Mouse (Mus musculus) 3T3-L1 (cell line): ENCODE data around the gene Zdhhc1.

Experiments
- DNase-seq: peaks from one replicate; pipeline ENCODE4 v3.0.0-alpha.2; 2015; ENCODE audit warnings: low read depth, low spot score

Zdhhc1 gene

DNA sequence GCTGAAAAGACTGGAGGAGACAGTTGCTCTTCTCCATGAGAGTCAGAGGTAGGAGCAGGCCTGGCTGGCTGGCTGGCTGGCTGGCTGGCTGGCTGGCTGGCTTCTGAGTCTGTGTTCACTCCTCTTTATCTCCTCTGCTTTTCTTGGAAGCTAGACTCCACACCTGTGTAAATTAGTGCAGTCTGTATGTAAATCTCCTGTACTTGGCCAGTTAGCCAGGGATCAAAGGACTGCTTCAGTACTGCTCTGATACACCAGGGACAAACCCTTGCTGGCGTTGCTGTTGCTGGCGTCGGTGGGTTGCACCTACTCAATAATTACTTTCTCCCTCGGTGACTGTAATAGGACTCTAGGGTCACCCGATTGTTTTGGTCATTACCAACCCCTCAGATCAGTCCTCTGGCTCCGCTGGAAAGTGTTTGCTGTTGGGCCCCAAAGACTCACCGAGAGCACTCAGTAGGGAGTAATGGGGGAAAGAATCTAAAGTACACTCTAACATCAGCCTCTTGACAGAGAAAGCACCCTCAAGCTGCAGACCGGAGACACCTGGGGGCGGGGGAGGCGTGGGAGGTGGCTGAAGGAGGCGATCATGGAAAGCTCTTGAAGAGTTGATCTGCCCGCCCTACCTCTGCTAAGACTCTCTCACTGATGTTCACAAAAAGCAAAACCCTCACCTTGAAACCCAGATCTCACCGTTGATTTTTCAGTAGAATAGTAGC, 35.5 kb downstream of the Zdhhc1 start:
- DNase-seq: no peak

DNA sequence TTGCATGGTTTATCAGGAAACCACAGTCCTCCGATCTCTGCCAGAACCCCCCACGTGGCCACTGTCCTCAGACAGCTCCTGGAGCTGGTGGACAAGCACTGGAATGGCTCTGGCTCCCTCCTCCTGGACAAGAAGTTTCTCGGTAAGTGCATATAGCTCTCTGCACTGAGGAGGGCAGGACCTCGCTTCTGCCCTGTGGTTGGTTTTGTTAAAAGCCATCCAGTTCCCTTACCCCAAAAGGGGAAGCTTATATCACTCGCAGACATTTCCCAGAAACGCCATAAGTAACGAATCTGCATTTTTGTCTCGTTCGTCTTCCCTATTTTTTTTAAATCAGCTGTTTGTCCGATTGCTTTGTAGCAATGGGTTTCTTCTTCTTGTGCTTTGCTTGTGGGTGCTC, 41.5 kb downstream of the Zdhhc1 start:
- DNase-seq: no peak

DNA sequence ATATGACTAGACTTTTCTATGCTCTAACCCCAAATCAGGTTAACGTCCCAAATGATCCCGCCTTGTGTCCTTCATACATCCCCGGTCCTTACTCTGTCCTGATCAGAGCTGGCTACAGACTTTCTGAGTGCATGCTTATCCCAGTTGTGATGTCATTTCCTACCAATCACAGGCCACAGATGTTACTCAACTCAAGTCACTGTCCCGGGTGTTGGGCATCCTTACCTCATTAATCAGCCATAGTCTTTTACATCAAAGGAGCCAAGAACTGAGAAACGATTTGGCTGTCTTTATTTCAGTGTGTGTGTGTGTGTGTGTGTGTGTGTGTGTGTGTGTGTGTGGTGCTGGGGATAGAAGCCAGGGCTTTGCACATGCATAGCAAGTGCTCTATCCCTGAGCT, 42.6 kb downstream of the Zdhhc1 start:
- no peak for DNase-seq

DNA sequence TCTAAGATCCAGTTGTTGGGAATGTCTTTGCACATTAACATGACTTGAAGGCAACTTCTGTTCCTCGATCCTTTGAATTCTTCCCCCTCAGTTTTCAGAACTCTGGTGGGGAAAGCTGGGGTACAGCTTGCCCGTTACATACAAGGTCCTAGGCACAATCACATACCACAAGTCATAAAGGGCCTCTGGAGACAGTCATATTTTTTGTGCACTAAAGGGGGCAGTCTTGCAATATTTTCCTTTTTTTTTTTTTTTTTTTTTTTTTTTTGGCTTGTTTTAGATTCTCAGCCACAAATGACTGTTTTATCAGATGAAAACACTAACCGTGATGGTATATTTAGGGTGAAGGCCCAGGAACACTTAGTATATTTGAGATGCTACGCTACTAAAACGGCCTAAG, 43.4 kb downstream of the Zdhhc1 start:
- DNase-seq: peak; percentile 63

DNA sequence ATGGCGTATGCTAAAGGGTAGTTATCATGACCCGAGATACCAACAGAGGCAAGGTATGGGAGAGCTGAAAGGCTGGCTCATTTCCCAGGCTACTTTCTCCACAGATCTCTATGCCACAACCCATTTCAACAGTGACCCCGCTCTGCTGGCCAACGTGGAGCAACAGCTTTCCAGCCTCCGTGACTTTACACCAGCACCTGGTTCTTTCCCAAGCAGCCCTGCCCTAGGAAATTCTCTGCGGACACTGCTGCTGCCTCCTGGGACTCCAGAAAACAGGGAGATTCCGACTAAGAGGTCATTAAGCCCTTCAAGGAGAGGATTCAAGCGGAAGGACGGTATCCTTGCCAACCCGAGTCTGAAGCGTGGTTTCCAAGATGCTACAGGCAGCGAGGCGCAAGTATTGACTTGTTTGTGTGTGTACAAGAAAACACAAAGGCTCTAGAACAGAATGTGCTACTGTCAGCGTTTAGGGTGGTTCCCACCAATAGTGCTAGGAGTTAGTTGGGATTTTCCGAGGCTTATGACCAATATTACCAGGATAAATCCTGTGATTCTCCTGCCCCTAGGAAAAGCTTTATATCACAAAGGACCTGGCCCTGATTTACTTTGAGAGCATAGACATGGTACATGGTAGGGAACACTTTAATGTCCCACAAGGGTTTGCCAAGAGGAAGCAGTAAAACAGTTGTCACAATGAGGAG, 44.6 kb downstream of the Zdhhc1 start:
- DNase-seq: no peak

DNA sequence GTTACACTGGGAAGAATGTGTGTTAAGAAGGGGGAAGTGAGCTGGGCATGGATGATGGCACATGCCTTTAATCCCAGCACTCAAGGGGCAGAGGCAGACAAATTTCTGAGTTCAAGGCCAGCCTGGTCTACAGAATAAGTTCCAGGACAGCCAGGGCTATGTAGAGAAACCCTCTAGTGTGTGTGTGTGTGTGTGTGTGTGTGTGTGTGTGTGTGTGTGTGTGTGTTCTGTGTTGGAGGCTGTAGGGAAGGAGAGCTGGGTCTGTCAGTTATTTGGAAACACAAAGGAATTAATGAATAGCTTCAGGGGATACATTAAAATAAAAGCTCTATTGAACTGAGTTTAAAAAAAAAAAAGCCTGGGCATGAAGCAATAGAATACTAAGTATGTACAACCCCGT, 45.7 kb downstream of the Zdhhc1 start:
- DNase-seq: no peak

DNA sequence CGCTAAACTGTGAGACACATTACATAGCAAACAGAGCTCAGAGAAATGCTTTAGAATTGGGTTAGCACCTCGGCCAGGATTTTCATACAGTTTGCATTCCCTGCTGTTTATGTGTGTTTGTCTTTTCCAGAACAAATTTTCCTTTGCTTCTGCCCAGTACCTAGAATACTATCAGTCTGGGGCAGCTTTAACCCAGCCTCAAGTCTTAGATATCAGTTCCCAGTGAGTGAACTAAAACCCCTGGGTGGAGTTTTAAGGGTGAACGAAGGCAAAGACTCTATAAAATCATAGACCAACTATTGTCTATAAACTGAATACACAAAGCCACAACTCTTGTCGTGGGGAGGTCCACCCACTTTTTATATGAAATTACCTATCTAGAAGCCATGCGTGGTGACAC, 48.1 kb downstream of the Zdhhc1 start:
- no peak for DNase-seq

DNA sequence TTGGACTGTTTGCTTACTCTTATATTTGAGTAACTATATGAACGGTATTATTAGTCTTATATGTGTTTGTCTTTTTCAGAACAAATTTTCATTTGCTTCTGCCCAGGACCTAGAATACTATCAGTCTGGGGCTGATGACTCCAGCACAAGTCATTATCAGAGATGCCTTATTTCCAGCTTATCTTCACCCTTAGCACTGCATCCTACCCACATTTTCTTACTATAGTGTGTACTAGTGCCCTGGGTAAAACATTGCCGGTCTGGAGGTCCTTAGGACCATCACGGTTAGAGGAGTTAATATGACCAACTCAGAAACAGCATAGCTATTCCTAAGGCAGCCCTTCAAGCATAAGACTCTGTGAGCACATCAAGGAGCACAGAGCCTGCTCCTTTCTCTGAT, 48.5 kb downstream of the Zdhhc1 start:
- no peak for DNase-seq

DNA sequence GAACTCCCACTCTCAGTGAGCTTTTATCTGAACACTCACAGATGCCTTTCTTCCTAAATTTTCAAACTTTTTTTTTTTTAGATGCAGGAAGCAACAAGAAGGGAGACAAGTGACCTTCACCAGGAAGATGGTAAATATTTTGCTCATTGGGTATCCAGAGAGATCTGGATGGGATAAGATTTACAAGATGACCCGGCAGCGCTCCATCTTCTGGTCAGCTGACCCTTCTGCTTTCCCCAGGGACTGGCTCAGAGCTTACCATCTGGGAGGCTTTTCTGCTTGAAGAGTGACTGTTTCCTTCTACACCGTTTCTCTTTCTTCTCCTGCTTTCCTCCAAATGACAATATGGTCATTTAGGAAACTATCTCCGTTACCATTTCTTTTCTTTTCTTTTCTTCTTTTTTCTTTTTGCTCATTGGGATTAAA, 50.6 kb downstream of the Zdhhc1 start:
- no peak for DNase-seq

DNA sequence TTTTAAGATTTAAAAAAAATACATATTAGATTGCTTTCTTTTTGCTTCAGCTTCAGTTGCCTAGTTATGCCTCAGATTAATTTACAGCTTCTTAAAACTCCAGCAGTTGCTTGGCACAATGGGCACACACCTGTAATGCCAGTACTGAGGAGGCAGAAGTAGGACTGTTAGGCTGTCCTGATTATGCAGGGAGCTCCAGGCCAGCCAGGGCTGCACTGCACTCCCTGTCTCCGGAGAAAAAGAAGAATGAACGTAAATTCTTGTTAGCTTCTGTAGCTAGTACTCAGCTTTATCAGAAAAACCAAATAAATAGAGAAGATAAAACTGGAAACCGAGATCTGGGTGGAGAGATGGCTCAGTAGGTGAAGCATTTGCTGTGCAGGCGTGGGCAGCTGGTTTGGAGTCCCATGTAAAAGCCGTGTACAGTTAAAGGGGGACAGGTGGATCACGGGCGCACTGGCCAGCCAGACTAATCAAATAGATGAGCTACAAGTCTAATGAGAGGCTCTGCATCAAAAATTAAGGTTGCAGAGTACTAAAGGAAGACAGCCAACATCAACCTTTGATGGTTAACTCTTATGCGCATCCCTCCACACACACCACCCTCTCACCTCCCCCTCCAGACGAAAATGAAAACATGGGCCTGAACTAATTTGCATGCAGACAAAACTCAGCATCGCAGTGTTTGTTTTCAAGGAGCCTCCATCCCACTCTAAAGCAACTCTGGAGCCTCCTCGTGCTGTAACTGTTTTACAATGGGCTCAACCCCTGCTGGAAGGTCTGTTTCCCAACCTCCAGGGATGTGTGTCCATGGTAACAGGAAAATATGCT, 51.2 kb downstream of the Zdhhc1 start:
- DNase-seq: no peak

DNA sequence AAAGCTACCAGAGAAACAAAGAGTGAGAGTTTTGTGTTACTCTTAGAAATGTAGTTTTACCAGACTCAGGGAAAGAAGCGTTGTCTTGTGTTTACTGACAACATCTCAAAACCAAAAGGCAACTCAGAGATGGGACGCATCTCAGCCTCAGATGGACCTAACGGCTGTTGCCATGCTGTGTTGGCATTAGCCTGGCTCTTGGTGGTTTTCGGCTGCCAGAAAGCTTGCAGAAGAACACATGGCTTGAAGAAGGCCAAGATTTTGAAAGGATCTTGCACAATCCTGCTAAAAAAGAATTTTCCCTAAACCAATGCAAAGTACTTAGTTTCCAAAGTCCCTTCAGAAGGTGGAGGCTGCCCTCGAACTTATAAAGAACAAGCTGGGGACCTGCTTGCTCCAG, 54.0 kb downstream of the Zdhhc1 start:
- no peak for DNase-seq

DNA sequence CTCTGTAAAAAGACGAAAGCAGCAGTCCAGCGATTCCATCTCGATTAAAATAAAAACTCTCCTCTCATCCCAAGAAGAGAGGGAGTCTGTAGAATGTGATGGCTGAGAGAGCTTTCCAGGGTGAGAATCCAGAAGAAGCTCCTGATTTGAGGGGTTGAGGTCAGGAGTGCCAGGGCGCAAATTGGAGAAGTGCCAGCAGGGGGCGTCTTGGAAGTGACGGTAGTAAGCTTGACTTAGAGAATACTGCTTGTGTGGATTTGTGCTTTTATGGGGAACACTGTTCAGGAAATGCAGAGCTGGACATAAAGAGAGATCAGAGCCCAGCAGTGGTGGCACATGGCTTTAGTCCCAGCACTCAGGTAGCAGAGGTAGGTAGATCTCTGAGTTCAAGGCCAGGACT, 55.3 kb downstream of the Zdhhc1 start:
- DNase-seq: peak; percentile 44

DNA sequence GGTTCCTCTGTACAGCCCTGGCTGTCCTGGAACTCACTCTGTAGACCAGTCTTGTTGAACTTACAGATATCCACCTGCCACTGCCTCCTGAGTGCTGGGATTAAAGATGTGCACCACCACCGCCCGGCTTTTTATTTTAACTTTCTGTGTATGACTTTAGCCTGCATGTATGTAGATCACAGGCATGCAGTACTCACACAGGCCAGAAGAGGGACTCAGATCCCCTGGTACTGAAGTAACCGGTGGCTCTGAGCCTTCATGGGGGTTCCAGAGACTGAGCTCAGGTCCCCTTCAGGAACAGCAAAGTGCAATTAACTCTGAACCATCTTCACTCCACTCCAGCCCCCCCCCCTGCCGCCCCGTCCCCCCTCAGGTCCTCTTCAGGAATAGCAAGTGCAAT, 57.8 kb downstream of the Zdhhc1 start:
- peak; percentile 58 for DNase-seq

DNA sequence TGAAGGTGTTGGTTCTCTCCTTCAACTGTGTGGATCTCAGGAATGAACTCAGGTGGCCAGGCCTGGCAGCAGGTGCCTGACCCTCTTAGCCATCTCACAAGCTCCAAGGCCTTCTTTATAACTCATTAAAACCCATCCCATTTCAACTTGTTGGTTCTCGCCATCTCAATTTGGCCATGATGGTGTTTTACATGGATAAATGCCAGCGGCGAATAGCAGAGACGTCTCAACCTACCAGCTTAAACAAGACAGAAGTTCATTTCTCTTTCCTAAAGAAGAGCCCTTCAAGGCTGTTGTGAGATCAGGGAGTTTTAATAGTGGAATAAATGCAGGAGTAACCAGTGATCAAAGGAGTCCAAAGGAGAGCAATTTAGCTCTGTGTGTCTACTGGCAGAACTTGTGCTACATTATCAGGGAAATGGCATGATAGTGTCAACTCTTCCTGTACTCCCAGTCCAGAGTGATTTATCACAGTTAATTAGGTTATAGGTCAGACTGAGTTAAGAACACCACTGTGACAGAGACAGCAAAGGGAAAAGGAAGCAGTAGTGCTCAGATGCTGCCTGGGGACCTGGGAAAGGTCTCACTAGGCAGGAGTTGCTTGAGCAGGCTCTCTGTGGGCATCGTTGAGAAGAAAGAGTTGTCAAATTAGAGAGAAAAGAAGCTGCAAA, 59.5 kb downstream of the Zdhhc1 start:
- no peak for DNase-seq

DNA sequence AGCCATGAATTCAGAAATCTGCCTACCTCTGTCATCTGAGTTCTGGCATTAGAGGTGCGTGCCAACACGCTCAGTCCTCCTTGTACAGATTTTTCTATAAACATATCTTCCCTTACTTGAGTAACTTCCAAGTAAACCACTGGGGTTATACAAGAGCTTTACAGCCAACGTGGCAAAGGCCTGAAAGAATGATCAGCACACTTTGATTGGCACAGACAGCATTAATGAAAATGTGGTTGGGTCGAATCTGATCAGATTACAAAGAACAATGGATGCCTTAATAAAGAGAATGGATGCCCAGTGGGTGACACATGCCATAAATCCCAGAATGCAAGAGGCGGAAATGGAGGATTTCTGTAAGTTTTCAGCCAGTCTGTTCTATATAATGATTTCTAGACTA, 60.5 kb downstream of the Zdhhc1 start:
- no peak for DNase-seq

DNA sequence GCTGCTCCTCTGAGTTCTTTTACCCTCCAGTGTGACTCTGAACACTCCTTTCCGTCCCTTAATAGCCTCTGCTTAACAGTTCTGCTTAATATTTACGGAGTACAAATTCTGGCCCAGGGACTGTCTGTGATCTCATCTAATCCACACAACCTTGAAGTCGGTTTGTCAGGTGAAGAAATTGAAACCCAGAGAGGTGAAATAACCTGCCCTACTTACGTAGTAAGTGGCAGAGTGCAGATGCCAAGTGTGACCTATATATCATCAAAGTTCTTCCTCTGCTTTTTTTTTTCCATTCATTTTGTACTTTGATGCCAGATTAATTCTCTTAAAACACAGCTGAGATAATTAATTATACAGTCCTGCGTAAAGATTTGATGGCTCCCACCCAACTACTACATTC, 62.6 kb downstream of the Zdhhc1 start:
- DNase-seq: no peak

DNA sequence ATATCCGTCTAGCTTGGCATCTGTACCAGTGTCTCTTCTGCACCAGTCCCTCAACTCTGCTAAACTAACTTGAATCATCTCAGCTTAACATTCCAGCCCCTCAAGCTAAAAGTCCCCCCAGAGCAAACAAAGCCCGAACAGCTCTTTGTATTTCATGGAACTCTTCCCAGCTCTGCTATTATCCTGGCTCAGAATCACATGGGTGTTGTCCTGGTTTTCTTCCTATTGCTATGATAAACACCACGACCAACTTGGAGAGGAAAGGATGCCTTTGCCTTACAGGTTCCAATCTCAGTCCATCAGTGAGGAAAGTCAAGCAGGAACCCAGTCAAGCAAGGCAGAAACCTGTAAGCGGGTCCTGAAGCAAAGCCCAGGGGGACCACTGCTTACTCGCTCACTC, 63.2 kb downstream of the Zdhhc1 start:
- DNase-seq: no peak

DNA sequence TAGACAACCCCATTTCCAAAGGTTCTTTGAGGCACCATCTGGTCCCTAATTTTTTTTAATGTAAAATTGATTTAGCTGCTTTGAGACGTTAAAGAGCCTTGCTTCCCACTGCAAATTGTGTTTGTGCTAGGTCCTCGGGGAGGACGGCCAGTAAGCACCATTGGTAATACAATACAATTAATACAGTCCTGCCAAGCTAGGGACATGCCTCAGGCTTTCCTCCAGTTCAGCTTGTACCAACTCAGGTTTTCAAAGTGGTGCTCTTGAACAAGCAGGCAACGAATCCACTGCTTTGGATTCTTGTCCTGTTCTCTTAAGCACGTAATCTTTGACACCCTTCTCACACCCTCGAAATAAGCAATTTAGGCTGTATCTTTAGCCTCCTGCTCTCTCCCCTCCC, 63.7 kb downstream of the Zdhhc1 start:
- DNase-seq: no peak

DNA sequence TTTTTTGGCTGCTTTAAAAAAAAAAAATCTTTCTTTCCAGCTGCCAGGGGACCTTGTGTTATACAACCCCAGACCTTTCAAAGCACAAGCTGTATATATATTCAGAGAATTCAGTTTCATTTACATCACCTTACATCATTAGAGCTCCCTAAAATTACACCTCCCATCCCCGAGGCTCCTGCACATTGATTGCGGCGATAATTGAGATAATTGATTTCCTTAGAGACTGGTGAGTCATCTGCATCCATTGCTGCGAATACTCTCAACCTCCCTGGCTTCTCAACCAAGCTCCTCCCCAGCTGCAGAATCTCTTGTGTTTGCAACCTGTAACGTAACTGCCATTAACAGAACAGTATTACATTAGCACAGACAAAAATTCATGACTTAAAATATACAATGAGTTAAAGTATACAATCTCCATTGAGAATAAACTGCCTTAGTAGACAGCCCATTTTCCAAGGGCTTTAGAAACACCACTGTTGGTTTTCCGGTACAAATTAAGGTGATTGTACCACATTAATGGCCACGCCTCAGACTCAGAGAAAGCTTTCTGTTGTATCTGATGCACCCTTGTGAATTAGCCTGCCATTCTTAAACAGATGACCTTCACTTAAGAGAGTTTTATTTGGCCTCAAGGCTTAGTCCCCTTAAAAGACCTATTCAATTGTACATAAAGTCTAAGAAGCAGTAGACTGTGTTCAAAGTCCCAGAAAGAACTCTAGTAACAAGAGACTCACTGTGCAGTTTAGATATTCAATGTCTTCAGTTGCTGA, 64.8 kb downstream of the Zdhhc1 start:
- no peak for DNase-seq

DNA sequence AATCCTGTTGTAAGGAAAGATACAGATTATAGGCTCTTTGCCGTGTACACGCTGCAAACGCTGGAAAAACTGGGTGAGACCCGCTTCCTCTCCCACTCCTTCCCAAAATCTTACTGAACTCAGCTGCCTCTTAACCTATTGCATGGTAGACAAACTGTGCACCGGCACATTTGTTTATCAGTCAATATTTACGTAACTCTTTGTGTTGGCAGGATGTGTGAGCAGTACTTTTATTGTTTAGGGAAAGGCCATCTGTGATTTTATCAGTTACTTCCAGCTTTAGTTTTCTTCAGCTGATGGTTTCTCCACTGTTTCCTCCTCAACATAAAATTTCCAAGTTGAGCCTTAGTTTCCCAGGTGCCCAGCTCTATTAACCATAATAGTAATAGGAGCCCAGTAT, 69.8 kb downstream of the Zdhhc1 start:
- DNase-seq: no peak
